Mouse (Mus musculus) heart, adult 2 months (tissue): ENCODE measurements around the gene Myh7. TPM values are rescaled to one million over a fixed set of nuclear protein-coding genes. Genes with fewer than 3 reads are reported as not detected.

ENCODE experiments used
- DNase-seq, 2 experiments: peaks; one replicate each; pipeline ENCODE4 v3.0.0; 2021
- H3K27ac ChIP-seq: fragments of 200-600 bp; 2 replicates; pipeline ENCODE4 v1.8.1; 2022
- H3K27me3 ChIP-seq: fragments of 200-500 bp; 2 replicates; pipeline ENCODE4 v1.6.1; 2012; ENCODE audit warnings: mild to moderate bottlenecking, low read length, inconsistent platforms, mixed read lengths; ENCODE audit not compliant: control insufficient read depth, insufficient read depth
- H3K36me3 ChIP-seq: fragments of 200-500 bp; 2 replicates; pipeline ENCODE4 v1.6.1; 2012; ENCODE audit warnings: low read length, inconsistent platforms; ENCODE audit not compliant: control insufficient read depth, insufficient read depth
- H3K4me1 ChIP-seq: fragments of 200-500 bp; 2 replicates; pipeline ENCODE4 v1.6.1; 2011; ENCODE audit warnings: low read length; ENCODE audit not compliant: control insufficient read depth, insufficient read depth
- H3K4me3 ChIP-seq: fragments of 200-600 bp; 2 replicates; pipeline ENCODE4 v1.8.1; 2022
- H3K79me2 ChIP-seq: fragments of 200-500 bp; replicated peaks from 2 replicates; pipeline ENCODE4 v1.6.1; 2012; ENCODE audit warnings: mild to moderate bottlenecking, inconsistent platforms, low read length, moderate library complexity, mixed read lengths; ENCODE audit not compliant: control insufficient read depth, insufficient read depth
- H3K9ac ChIP-seq: fragments of 200-500 bp; 2 replicates; pipeline ENCODE4 v1.6.1; 2012; ENCODE audit warnings: low read depth, mild to moderate bottlenecking, control low read depth, inconsistent platforms, low read length, mixed read lengths
- CTCF ChIP-seq: fragments of 200-600 bp; IDR thresholded peaks from 2 replicates; pipeline ENCODE4 v1.8.1; 2022; ENCODE audit warnings: antibody characterized with exemption, mild to moderate bottlenecking, moderate library complexity
- EP300 ChIP-seq: fragments of 200-500 bp; IDR thresholded peaks from 2 replicates; pipeline ENCODE4 v1.6.1; 2011; ENCODE audit warnings: low read depth, low read length, control low read depth; ENCODE audit not compliant: insufficient read depth
- POLR2A ChIP-seq: fragments of 200-500 bp; IDR thresholded peaks from 2 replicates; pipeline ENCODE4 v1.6.1; 2011; ENCODE audit warnings: mild to moderate bottlenecking, low read depth, low read length, control low read depth; ENCODE audit not compliant: insufficient read depth
- WGBS: fragments of 180-500 bp; shearing (Covaris S2); methylation state at CpG from one replicate; pipeline ENCODE4 v1.1.7; 2018; 5-methylcytosine and 5-hydroxymethylcytosine counted together
- intact Hi-C: fragments of 180-260 bp; cut with DNase I; formaldehyde crosslinking; loops from one replicate; pipeline ENCODE4 v1.15.1; 2025
- polyA plus RNA-seq: library from polyadenylated mRNA; depleted of rRNA; stranded (reverse); fragments of >200 nt; gene quantifications from 2 replicates; pipeline ENCODE4 v1.2.3, GENCODE M21; 2012
- total RNA-seq, 2 experiments: library from RNA; stranded (reverse); gene quantifications; 2 replicates each; pipeline ENCODE4 v1.2.3; 2021

The Myh7 gene
- total and polyA plus RNA-seq, 3 experiments, result 29.5 to 2,240 (median 1,935) TPM

- Histone ChIP-seq H3K4me3 (no peak overlapping the region), H3K9ac (no peak overlapping the region), H3K36me3 (no peaks in the 10 kb centered on the region), H3K4me1 (no peaks in the 10 kb centered on the region), H3K27ac (no peak overlapping the region), H3K27me3 (no peaks in the 10 kb centered on the region), H3K79me2 (no peaks in the 10 kb centered on the region)
- intact Hi-C loops, result loop anchor here (1.0 to 2.0 kb wide), 3 partner anchors 38 to 96 kb away; partner anchors contain the start of gene Ngdn
- TF ChIP-seq EP300 (peak; percentile 100), CTCF (no peak), POLR2A (peak; percentile 89)
- DNase-seq, result peak in 1 of 2 experiments; percentile 56
- WGBS, result 43% methylated on average over 15 of the region's 15 CpGs
Observed at GRCm38 (mm10) chr14:54938431-54939219, 55.8 kb downstream of the Myh7 start.

- intact Hi-C loops, result loop anchor here (2.0 kb wide), 2 partner anchors 77 to 95 kb away; partner anchors contain the start of gene Ngdn
- Histone ChIP-seq H3K9ac (no peak overlapping the region), H3K27me3 (no peaks in the 10 kb centered on the region), H3K79me2 (no peaks in the 10 kb centered on the region), H3K4me1 (no peaks in the 10 kb centered on the region), H3K27ac (no peak overlapping the region), H3K36me3 (no peaks in the 10 kb centered on the region), H3K4me3 (no peak overlapping the region)
- peak; percentile 82; the same call in 1 of the 2 replicates for TF ChIP-seq EP300
- TF ChIP-seq CTCF, result no peak
- TF ChIP-seq POLR2A, result peak; percentile 64; the same call in 1 of the 2 replicates
- no peak for DNase-seq
- WGBS, result 56% methylated on average over 16 of the region's 16 CpGs
Observed at GRCm38 (mm10) chr14:54937361-54938182, 56.9 kb downstream of the Myh7 start.

- Histone ChIP-seq H3K27ac (no peak overlapping the region), H3K9ac (no peak overlapping the region), H3K4me3 (no peak overlapping the region), H3K4me1 (no peaks in the 10 kb centered on the region), H3K36me3 (no peaks in the 10 kb centered on the region), H3K79me2 (no peaks in the 10 kb centered on the region), H3K27me3 (no peaks in the 10 kb centered on the region)
- 9% methylated on average over 6 of the region's 6 CpGs for WGBS
- TF ChIP-seq EP300 (0 out of 2 replicates have a peak, but pooled peaks have one; percentile 20), CTCF (no peak), POLR2A (peak; percentile 18; the same call in 1 of the 2 replicates)
- DNase-seq, result no peak
- intact Hi-C loops, result no loop called here
Observed at GRCm38 (mm10) chr14:54936831-54937160, 57.6 kb downstream of the Myh7 start.

GRCm38 (mm10) chr14:54935904-54936830 lies 58.3 kb downstream of the Myh7 start, which contains the start of gene Cmtm5:
Gene Cmtm5 (plus strand): TSS chr14:54936261.
- no peaks in the 10 kb centered on the region for H3K27me3 ChIP-seq
- no peak within 1 kb of the TSS for H3K9ac ChIP-seq
- no peak for DNase-seq
- 25% methylated on average over 8 of the region's 8 CpGs for WGBS
- TF ChIP-seq CTCF (no peak), POLR2A (no peak), EP300 (no peak)
- intact Hi-C loops, result no loop called here
- no peak within 1 kb of the TSS for H3K4me3 ChIP-seq
- no peaks in the 10 kb centered on the region for H3K4me1 ChIP-seq
- H3K36me3 ChIP-seq, result no peaks in the 10 kb centered on the region
- no peaks in the 10 kb centered on the region for H3K79me2 ChIP-seq
- H3K27ac ChIP-seq, result no peak within 1 kb of the TSS

GRCm38 (mm10) chr14:54932645-54933150 lies 61.7 kb downstream of the Myh7 start, which contains the start of gene Il25:
Gene Il25 (plus strand): TSS chr14:54932695.
- no peak within 1 kb of the TSS for H3K27ac ChIP-seq

More at GRCm38 (mm10) chr14:54932645-54933150, 61.7 kb downstream of the Myh7 start, which contains the start of gene Il25:
- H3K9ac ChIP-seq, result no peak within 1 kb of the TSS
- no peak within 1 kb of the TSS for H3K4me3 ChIP-seq
- TF ChIP-seq CTCF, result no peak
- TF ChIP-seq EP300, result no peak
- no peak for TF ChIP-seq POLR2A
- no peaks in the 10 kb centered on the region for H3K4me1 ChIP-seq
- no peak for DNase-seq
- intact Hi-C loops, result no loop called here
- no peaks in the 10 kb centered on the region for H3K27me3 ChIP-seq
- no peaks in the 10 kb centered on the region for H3K36me3 ChIP-seq
- H3K79me2 ChIP-seq, result no peaks in the 10 kb centered on the region
- 53% methylated on average over 6 of the region's 6 CpGs for WGBS
